Mouse (Mus musculus) hindbrain, embryonic 16.5 days (tissue): Measurements from ENCODE around the gene Mrps34. TPM values are rescaled to one million over a fixed set of nuclear protein-coding genes. Genes with fewer than 3 reads are reported as not detected.
"Not testable (repeated sequence)": the region's sequence is repeated elsewhere in the genome, so short reads cannot be mapped to it uniquely, and the experiment has no call there.

Experiments
- ATAC-seq: fragments of 200-750 bp; cut with Nextera tagmentation; 2 replicates; pipeline ENCODE4 v1.8.0; 2017; ENCODE audit warnings: moderate TSS enrichment, moderate library complexity
- H3K27ac ChIP-seq: fragments of 300-500 bp; sonication (generic); 2 replicates; pipeline ENCODE4 v1.5.1; 2014; ENCODE audit warnings: low read depth, mild to moderate bottlenecking, control low read depth, low read length, moderate library complexity
- H3K27me3 ChIP-seq: fragments of 300-500 bp; sonication (generic); replicated peaks from 2 replicates; pipeline ENCODE4 v1.6.1; 2014; ENCODE audit warnings: low read length; ENCODE audit not compliant: control insufficient read depth, insufficient read depth
- H3K36me3 ChIP-seq: fragments of 300-500 bp; sonication (generic); 2 replicates; pipeline ENCODE4 v1.6.1; 2014; ENCODE audit warnings: mild to moderate bottlenecking, low read length, moderate library complexity, mixed read lengths; ENCODE audit not compliant: control insufficient read depth, insufficient read depth
- H3K4me1 ChIP-seq: fragments of 300-500 bp; sonication (generic); 2 replicates; pipeline ENCODE4 v1.6.1; 2014; ENCODE audit warnings: low read depth, low read length; ENCODE audit not compliant: control insufficient read depth, insufficient read depth
- H3K4me2 ChIP-seq: fragments of 300-500 bp; sonication (generic); 2 replicates; pipeline ENCODE4 v1.6.1; 2014; ENCODE audit warnings: mild to moderate bottlenecking, low read length, control low read depth, moderate library complexity
- H3K4me3 ChIP-seq: fragments of 300-500 bp; sonication (generic); 2 replicates; pipeline ENCODE4 v1.5.1; 2014; ENCODE audit warnings: mild to moderate bottlenecking, low read length, control low read depth, moderate library complexity
- H3K9ac ChIP-seq: fragments of 300-500 bp; sonication (generic); 2 replicates; pipeline ENCODE4 v1.6.1; 2014; ENCODE audit warnings: low read depth, mild to moderate bottlenecking, control low read depth, low read length, moderate library complexity
- H3K9me3 ChIP-seq: fragments of 300-500 bp; sonication (generic); 2 replicates; pipeline ENCODE4 v1.6.1; 2014; ENCODE audit warnings: mild to moderate bottlenecking, low read length, moderate library complexity; ENCODE audit not compliant: control insufficient read depth
- WGBS: fragments of 180-500 bp; shearing (Covaris S2); extraction: QIAGEN DNeasy Blood & Tissue Kit; methylation state at CpG from one replicate; pipeline ENCODE4 v1.1.7; 2014; 5-methylcytosine and 5-hydroxymethylcytosine counted together
- polyA plus RNA-seq: library from polyadenylated mRNA; unstranded; fragments of >200 nt; fragmentation: Nextera tagmentation; extraction: Ambion mirVana; gene quantifications from 2 replicates; pipeline ENCODE4 v1.2.1, GENCODE M21; 2015

Mrps34 gene
- polyA plus RNA-seq, 1 experiment from 2014 or later: 89.0 TPM

- under 1% methylated on average over 77 of the region's 78 CpGs for WGBS
- peak within 1 kb of the TSS; percentile 91 for H3K4me3 ChIP-seq
- H3K36me3 ChIP-seq: no peaks in the 10 kb centered on the region
- peak; percentile 99 for ATAC-seq
- peak within 1 kb of the TSS; percentile 92 for H3K9ac ChIP-seq
- H3K27me3 ChIP-seq: no peaks in the 10 kb centered on the region
- H3K4me1 ChIP-seq: peaks cover 18% of the 10 kb centered on the region
- peak within 1 kb of the TSS; percentile 75 for H3K27ac ChIP-seq
- peak within 1 kb of the TSS; percentile 67 for H3K4me2 ChIP-seq
- H3K9me3 ChIP-seq: no peaks in the 10 kb centered on the region
These were observed 41.6 kb downstream of the Mrps34 start, which contains the start of gene Mapk8ip3 for GRCm38 (mm10) chr17:24936259-24937237. TSS of gene Mapk8ip3 (minus strand) at chr17:24936977.

GRCm38 (mm10) chr17:24937266-24937665 is 42.4 kb downstream of the Mrps34 start:
- Histone ChIP-seq H3K27me3 (no peaks in the 10 kb centered on the region), H3K27ac (peak overlapping the region; percentile 75), H3K9ac (peak overlapping the region; percentile 92), H3K4me3 (peak overlapping the region; percentile 91), H3K36me3 (no peaks in the 10 kb centered on the region), H3K4me1 (peaks cover 18% of the 10 kb centered on the region), H3K4me2 (peak overlapping the region; percentile 67), H3K9me3 (no peaks in the 10 kb centered on the region)
- WGBS: 45% methylated on average over 6 of the region's 6 CpGs
- ATAC-seq: no peak

GRCm38 (mm10) chr17:24942453-24942852 is 47.5 kb downstream of the Mrps34 start:
- WGBS: 25% methylated on average over 2 of the region's 2 CpGs
- not testable (repeated sequence) for H3K27ac ChIP-seq, H3K4me3 ChIP-seq, H3K4me1 ChIP-seq, ATAC-seq, H3K27me3 ChIP-seq, H3K9ac ChIP-seq, H3K4me2 ChIP-seq, H3K9me3 ChIP-seq
- peaks cover 23% of the 10 kb centered on the region for H3K36me3 ChIP-seq

- Histone ChIP-seq H3K27me3 (no peaks in the 10 kb centered on the region), H3K27ac (no peak overlapping the region), H3K4me1 (no peaks in the 10 kb centered on the region), H3K9me3 (no peaks in the 10 kb centered on the region), H3K4me3 (no peak overlapping the region), H3K9ac (no peak overlapping the region), H3K4me2 (no peak overlapping the region), H3K36me3 (peaks cover 29% of the 10 kb centered on the region)
- 83% methylated on average over 7 of the region's 7 CpGs for WGBS
- ATAC-seq: no peak
These were observed 48.1 kb downstream of the Mrps34 start for GRCm38 (mm10) chr17:24943036-24943435.

- not testable (repeated sequence) for H3K27ac ChIP-seq, H3K4me2 ChIP-seq, H3K9ac ChIP-seq, H3K4me1 ChIP-seq, ATAC-seq, H3K9me3 ChIP-seq, H3K4me3 ChIP-seq, H3K27me3 ChIP-seq
- 73% methylated on average over 1 of the region's 1 CpGs for WGBS
- peaks cover 31% of the 10 kb centered on the region for H3K36me3 ChIP-seq
These were observed 48.7 kb downstream of the Mrps34 start for GRCm38 (mm10) chr17:24943589-24943988.

Other genes starting within 250 kb of the Mrps34 start
- 60.8 TPM in 2 replicates for gene Slc9a3r2, start 244.8 kb upstream of the Mrps34 start, polyA plus RNA-seq
- gene Npw, start 236.7 kb upstream of the Mrps34 start, polyA plus RNA-seq: 0.54 and 0.75 TPM in 2 replicates
- gene Zfp598, start 225.4 kb upstream of the Mrps34 start, polyA plus RNA-seq: 10.8 and 18.7 TPM in 2 replicates
- gene Syngr3, start 205.2 kb upstream of the Mrps34 start, polyA plus RNA-seq: 272 and 319 TPM in 2 replicates
- gene Gfer, start 199.0 kb upstream of the Mrps34 start, polyA plus RNA-seq: 35.4 and 37.3 TPM in 2 replicates
- 1.7 and 2.3 TPM in 2 replicates for gene Noxo1, start 198.9 kb upstream of the Mrps34 start, polyA plus RNA-seq
- 62.4 and 69.9 TPM in 2 replicates for gene Tbl3, start 187.5 kb upstream of the Mrps34 start, polyA plus RNA-seq
- not detected in 2 replicates for gene Rnf151, start 177.1 kb upstream of the Mrps34 start, polyA plus RNA-seq
- 732 and 739 TPM in 2 replicates for gene Rps2, start 177.0 kb upstream of the Mrps34 start, polyA plus RNA-seq
- gene Ndufb10, start 170.6 kb upstream of the Mrps34 start, polyA plus RNA-seq: 271 and 307 TPM in 2 replicates
- gene Rpl3l, start 167.3 kb upstream of the Mrps34 start, polyA plus RNA-seq: 0.25 TPM in 1 of 2 replicates, not detected in the other
- gene Msrb1, start 158.5 kb upstream of the Mrps34 start, polyA plus RNA-seq: 17.5 and 18.9 TPM in 2 replicates
- gene Hs3st6, start 142.1 kb upstream of the Mrps34 start, polyA plus RNA-seq: 0.23 and 0.32 TPM in 2 replicates
- gene Meiob, start 90.8 kb upstream of the Mrps34 start, polyA plus RNA-seq: not detected in 2 replicates
- gene Hagh, start 55.0 kb upstream of the Mrps34 start, polyA plus RNA-seq: 71.4 and 86.9 TPM in 2 replicates
- gene Fahd1, start 44.8 kb upstream of the Mrps34 start, polyA plus RNA-seq: 23.1 and 28.8 TPM in 2 replicates
- 0.15 TPM in 1 of 2 replicates, not detected in the other for gene Igfals, start 29.1 kb upstream of the Mrps34 start, polyA plus RNA-seq
- gene Nubp2, start 8.8 kb upstream of the Mrps34 start, polyA plus RNA-seq: 64.1 and 65.7 TPM in 2 replicates
- 88.2 and 90.4 TPM in 2 replicates for gene Spsb3, start 8.5 kb upstream of the Mrps34 start, polyA plus RNA-seq
- gene Eme2, start within 50 bp of the Mrps34 start, polyA plus RNA-seq: 30.1 and 30.2 TPM in 2 replicates
- 88.2 and 99.9 TPM in 2 replicates for gene Nme3, start 1.4 kb downstream of the Mrps34 start, polyA plus RNA-seq
- gene Mapk8ip3, start 41.9 kb downstream of the Mrps34 start, polyA plus RNA-seq: 90.0 and 102 TPM in 2 replicates
- gene Jpt2, start 65.6 kb downstream of the Mrps34 start, polyA plus RNA-seq: 82.9 and 97.9 TPM in 2 replicates
- gene Cramp1l, start 120.7 kb downstream of the Mrps34 start, polyA plus RNA-seq: 4.0 and 5.5 TPM in 2 replicates
- gene Ift140, start 121.0 kb downstream of the Mrps34 start, polyA plus RNA-seq: 17.1 and 20.8 TPM in 2 replicates
- gene Tmem204, start 188.5 kb downstream of the Mrps34 start, polyA plus RNA-seq: 13.8 and 14.1 TPM in 2 replicates
- gene Telo2, start 220.9 kb downstream of the Mrps34 start, polyA plus RNA-seq: 54.6 and 60.8 TPM in 2 replicates
- 0.49 TPM in 1 of 2 replicates, not detected in the other for gene Ptx4, start 225.6 kb downstream of the Mrps34 start, polyA plus RNA-seq
- 28.9 and 34.3 TPM in 2 replicates for gene Clcn7, start 238.3 kb downstream of the Mrps34 start, polyA plus RNA-seq